Mouse (Mus musculus): Measurements from ENCODE around the gene Cenpa.
A peak's percentile ranks its signal among the peaks of the same experiment; 100 is the strongest.
"Not testable (repeated sequence)": the region's sequence is repeated elsewhere in the genome, so short reads cannot be mapped to it uniquely, and the experiment has no call there.

The Cenpa gene

GRCm38 (mm10) chr5:30682967-30683600 is 16.5 kb downstream of the Cenpa start:
- DNase-seq = no peak

- DNase-seq = no peak
Observed at GRCm38 (mm10) chr5:30683993-30684392, 17.4 kb downstream of the Cenpa start.

- peak; percentile 55 for DNase-seq
Observed at GRCm38 (mm10) chr5:30686781-30687180, 20.2 kb downstream of the Cenpa start.

- DNase-seq = no peak
Observed at GRCm38 (mm10) chr5:30700361-30701000, 33.9 kb downstream of the Cenpa start.

GRCm38 (mm10) chr5:30701373-30701772 is 34.8 kb downstream of the Cenpa start:
- DNase-seq = not testable (repeated sequence)

- no peak for DNase-seq
Observed at GRCm38 (mm10) chr5:30701866-30702265, 35.3 kb downstream of the Cenpa start.

GRCm38 (mm10) chr5:30709744-30710383 is 43.3 kb downstream of the Cenpa start:
- peak; percentile 79 for DNase-seq

GRCm38 (mm10) chr5:30710486-30710885 is 43.9 kb downstream of the Cenpa start:
- peak; percentile 22 for DNase-seq

- peak; percentile 89 for DNase-seq
Observed at GRCm38 (mm10) chr5:30711147-30712001, 44.8 kb downstream of the Cenpa start, which contains the start of gene Dpysl5. Gene Dpysl5, plus strand, starts transcription at chr5:30711564.

- DNase-seq = no peak
Observed at GRCm38 (mm10) chr5:30712002-30712390, 45.4 kb downstream of the Cenpa start.

GRCm38 (mm10) chr5:30712441-30713298 is 46.1 kb downstream of the Cenpa start:
- peak; percentile 63 for DNase-seq

GRCm38 (mm10) chr5:30713299-30713675 is 46.7 kb downstream of the Cenpa start:
- DNase-seq = peak; percentile 52

- DNase-seq = no peak
Observed at GRCm38 (mm10) chr5:30713691-30714090, 47.1 kb downstream of the Cenpa start.

GRCm38 (mm10) chr5:30716311-30716710 is 49.7 kb downstream of the Cenpa start:
- no peak for DNase-seq

- DNase-seq = no peak
Observed at GRCm38 (mm10) chr5:30717506-30717905, 50.9 kb downstream of the Cenpa start.

GRCm38 (mm10) chr5:30717991-30718703 is 51.6 kb downstream of the Cenpa start:
- DNase-seq = no peak

GRCm38 (mm10) chr5:30721935-30722334 is 55.4 kb downstream of the Cenpa start:
- no peak for DNase-seq
